Mouse (Mus musculus) heart, adult 2 months (tissue): ENCODE results near the gene Tango2. TPM values are rescaled to one million over a fixed set of nuclear protein-coding genes. Genes with fewer than 3 reads are reported as not detected.

Source experiments
- DNase-seq, 2 experiments: peaks; one replicate each; pipeline ENCODE4 v3.0.0; 2021
- H3K27ac ChIP-seq: fragments of 200-600 bp; 2 replicates; pipeline ENCODE4 v1.8.1; 2022
- H3K27me3 ChIP-seq: fragments of 200-500 bp; 2 replicates; pipeline ENCODE4 v1.6.1; 2012; ENCODE audit warnings: mild to moderate bottlenecking, low read length, inconsistent platforms, mixed read lengths; ENCODE audit not compliant: control insufficient read depth, insufficient read depth
- H3K36me3 ChIP-seq: fragments of 200-500 bp; 2 replicates; pipeline ENCODE4 v1.6.1; 2012; ENCODE audit warnings: low read length, inconsistent platforms; ENCODE audit not compliant: control insufficient read depth, insufficient read depth
- H3K4me1 ChIP-seq: fragments of 200-500 bp; 2 replicates; pipeline ENCODE4 v1.6.1; 2011; ENCODE audit warnings: low read length; ENCODE audit not compliant: control insufficient read depth, insufficient read depth
- H3K4me3 ChIP-seq: fragments of 200-600 bp; 2 replicates; pipeline ENCODE4 v1.8.1; 2022
- H3K79me2 ChIP-seq: fragments of 200-500 bp; replicated peaks from 2 replicates; pipeline ENCODE4 v1.6.1; 2012; ENCODE audit warnings: mild to moderate bottlenecking, inconsistent platforms, low read length, moderate library complexity, mixed read lengths; ENCODE audit not compliant: control insufficient read depth, insufficient read depth
- H3K9ac ChIP-seq: fragments of 200-500 bp; 2 replicates; pipeline ENCODE4 v1.6.1; 2012; ENCODE audit warnings: low read depth, mild to moderate bottlenecking, control low read depth, inconsistent platforms, low read length, mixed read lengths
- CTCF ChIP-seq: fragments of 200-600 bp; IDR thresholded peaks from 2 replicates; pipeline ENCODE4 v1.8.1; 2022; ENCODE audit warnings: antibody characterized with exemption, mild to moderate bottlenecking, moderate library complexity
- EP300 ChIP-seq: fragments of 200-500 bp; IDR thresholded peaks from 2 replicates; pipeline ENCODE4 v1.6.1; 2011; ENCODE audit warnings: low read depth, low read length, control low read depth; ENCODE audit not compliant: insufficient read depth
- POLR2A ChIP-seq: fragments of 200-500 bp; IDR thresholded peaks from 2 replicates; pipeline ENCODE4 v1.6.1; 2011; ENCODE audit warnings: mild to moderate bottlenecking, low read depth, low read length, control low read depth; ENCODE audit not compliant: insufficient read depth
- WGBS: fragments of 180-500 bp; shearing (Covaris S2); methylation state at CpG from one replicate; pipeline ENCODE4 v1.1.7; 2018; 5-methylcytosine and 5-hydroxymethylcytosine counted together
- intact Hi-C: fragments of 180-260 bp; cut with DNase I; formaldehyde crosslinking; loops from one replicate; pipeline ENCODE4 v1.15.1; 2025
- polyA plus RNA-seq: library from polyadenylated mRNA; depleted of rRNA; stranded (reverse); fragments of >200 nt; gene quantifications from 2 replicates; pipeline ENCODE4 v1.2.3, GENCODE M21; 2012
- total RNA-seq, 2 experiments: library from RNA; stranded (reverse); gene quantifications; 2 replicates each; pipeline ENCODE4 v1.2.3; 2021

The Tango2 gene
- total and polyA plus RNA-seq, 3 experiments, result 173 to 283 (median 181) TPM

DNA sequence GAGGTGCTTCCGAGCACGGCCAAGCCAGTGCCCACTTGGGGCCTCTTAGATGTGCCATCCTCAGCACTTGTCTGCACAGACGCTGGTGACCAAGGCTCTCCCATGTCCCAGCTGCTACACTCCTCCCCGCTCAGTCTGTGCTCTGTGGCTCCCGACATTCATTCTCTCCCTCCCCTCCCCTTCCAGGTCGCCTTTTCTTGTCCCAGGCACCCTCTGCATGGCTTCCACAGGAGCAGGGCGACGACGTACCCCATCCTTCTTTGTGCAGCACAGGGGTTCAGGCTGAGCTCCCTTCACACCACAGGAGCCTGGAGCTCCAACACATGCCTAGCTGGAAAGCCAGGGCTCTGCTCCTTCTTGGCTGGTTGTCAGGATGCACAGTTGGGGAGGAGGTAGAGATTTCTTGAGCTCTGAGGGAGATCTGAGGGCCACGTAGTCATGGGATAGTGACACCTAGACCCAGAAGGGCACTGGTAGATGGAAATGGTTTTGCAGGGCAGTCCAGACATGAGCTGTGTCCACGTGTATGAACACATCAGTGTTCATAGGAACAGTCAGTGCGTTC lies 1.9 kb upstream of the Tango2 start:
- H3K36me3 ChIP-seq, result no peaks in the 10 kb centered on the region
- no peak overlapping the region for H3K27ac ChIP-seq
- no peak overlapping the region for H3K4me3 ChIP-seq
- H3K79me2 ChIP-seq, result no peaks in the 10 kb centered on the region
- H3K9ac ChIP-seq, result no peak overlapping the region
- H3K27me3 ChIP-seq, result no peaks in the 10 kb centered on the region
- peaks cover 3% of the 10 kb centered on the region; the same call in 1 of the 2 replicates for H3K4me1 ChIP-seq
- intact Hi-C loops, result loop anchor here (5.0 kb wide), 2 partner anchors 152 to 507 kb away; no protein-coding TSS in a partner anchor
- WGBS, result 82% methylated on average over 12 of the region's 12 CpGs
- TF ChIP-seq POLR2A (no peak), CTCF (no peak), EP300 (no peak)
- DNase-seq, result no peak

DNA sequence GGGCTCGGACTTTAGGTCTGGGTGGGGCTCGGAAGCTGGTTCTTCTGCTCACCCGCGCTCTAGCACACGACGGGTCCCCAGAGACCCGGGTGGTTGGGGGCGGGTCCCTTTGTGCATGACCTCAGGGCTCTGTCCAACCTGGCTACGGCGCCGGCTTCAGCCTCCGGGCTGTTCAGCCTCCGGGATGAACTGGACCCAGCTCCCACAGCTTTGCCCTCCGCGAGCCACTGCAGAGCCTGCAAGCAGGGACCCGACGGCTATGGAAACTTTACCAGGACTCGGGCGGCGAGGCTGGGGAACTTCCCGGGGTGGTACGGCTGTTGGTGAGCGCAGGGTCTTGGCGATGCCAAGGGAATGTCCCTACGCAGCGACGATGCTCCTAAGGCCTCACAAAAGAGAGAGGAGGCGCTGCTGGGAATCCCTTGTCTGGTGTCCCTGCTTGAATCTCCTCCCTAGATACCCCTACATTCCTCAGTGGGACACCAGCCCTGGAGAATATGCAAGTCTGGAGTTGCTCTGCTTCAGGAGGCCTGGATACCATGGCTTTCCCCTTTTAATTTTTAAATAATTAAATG lies 785 bp upstream of the Tango2 start:
- TF ChIP-seq POLR2A (no peak), CTCF (no peak), EP300 (no peak)
- Histone ChIP-seq H3K4me3 (peak overlapping the region; percentile 69), H3K27ac (peak overlapping the region; percentile 64), H3K9ac (peak overlapping the region; percentile 75), H3K4me1 (peaks cover 3% of the 10 kb centered on the region; the same call in 1 of the 2 replicates), H3K36me3 (no peaks in the 10 kb centered on the region), H3K79me2 (no peaks in the 10 kb centered on the region), H3K27me3 (no peaks in the 10 kb centered on the region)
- peak; percentile 40 to 59 for DNase-seq
- WGBS, result 4% methylated on average over 28 of the region's 28 CpGs
- intact Hi-C loops, result loop anchor here (5.0 kb wide), 2 partner anchors 154 to 509 kb away; no protein-coding TSS in a partner anchor

DNA sequence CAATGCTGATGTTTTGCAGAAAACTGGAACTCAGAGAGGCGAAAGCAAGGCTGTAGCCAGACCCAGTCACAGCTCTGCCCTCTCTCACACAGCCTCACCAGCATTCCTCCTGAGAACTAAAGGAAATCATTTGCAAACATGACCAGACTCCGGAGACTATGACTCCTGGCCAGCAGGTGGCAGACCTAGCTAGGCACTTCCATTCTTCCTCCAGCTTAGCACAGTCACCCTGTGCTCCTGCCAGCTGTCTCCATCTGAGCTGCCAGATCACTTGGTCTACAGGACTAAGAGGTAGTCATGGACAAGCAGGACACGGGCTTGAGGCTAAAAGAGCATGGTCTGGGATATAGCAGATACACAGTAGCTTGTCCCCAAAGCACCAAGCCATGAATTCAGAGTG lies 2.7 kb downstream of the Tango2 start:
- H3K27me3 ChIP-seq, result no peaks in the 10 kb centered on the region
- peaks cover 9% of the 10 kb centered on the region for H3K4me1 ChIP-seq
- H3K9ac ChIP-seq, result no peak overlapping the region
- intact Hi-C loops, result loop anchor here (2.0 to 5.0 kb wide), 4 partner anchors 62 to 512 kb away; no protein-coding TSS in a partner anchor
- no peaks in the 10 kb centered on the region for H3K36me3 ChIP-seq
- 6% methylated on average over 3 of the region's 3 CpGs for WGBS
- peak; percentile 82 to 86 for DNase-seq
- H3K4me3 ChIP-seq, result no peak overlapping the region
- no peak overlapping the region; the same call in 1 of the 2 replicates for H3K27ac ChIP-seq
- TF ChIP-seq POLR2A, result no peak
- peak; percentile 89 for TF ChIP-seq CTCF
- peak; percentile 60; the same call in 1 of the 2 replicates for TF ChIP-seq EP300
- H3K79me2 ChIP-seq, result no peaks in the 10 kb centered on the region

DNA sequence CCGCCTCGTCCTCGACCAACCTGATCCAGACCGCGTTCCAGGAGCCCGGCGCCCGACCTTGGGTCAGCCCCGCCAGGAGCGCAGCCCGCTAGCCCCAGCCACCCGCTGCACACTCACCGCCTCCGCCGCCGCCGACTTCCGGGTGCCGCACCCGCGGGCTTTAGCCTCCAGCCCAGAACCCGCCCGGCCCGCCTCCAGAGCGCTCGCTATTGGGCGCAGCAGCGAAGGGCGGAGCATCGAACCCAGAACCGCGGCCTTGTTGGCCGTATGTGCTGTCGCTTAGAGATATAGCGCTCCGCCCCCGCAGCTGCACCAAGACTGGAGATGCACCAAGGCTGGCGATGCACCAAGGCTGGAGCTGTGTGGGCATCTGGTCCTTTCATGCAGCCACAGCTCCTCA lies 4.1 kb downstream of the Tango2 start:
- under 1% methylated on average over 38 of the region's 38 CpGs for WGBS
- Histone ChIP-seq H3K4me3 (peak overlapping the region; percentile 73), H3K27me3 (no peaks in the 10 kb centered on the region), H3K4me1 (peaks cover 11% of the 10 kb centered on the region), H3K9ac (peak overlapping the region; percentile 72), H3K27ac (peak overlapping the region; percentile 80), H3K79me2 (no peaks in the 10 kb centered on the region), H3K36me3 (no peaks in the 10 kb centered on the region)
- TF ChIP-seq POLR2A (peak; percentile 85), EP300 (0 out of 2 replicates have a peak, but pooled peaks have one; percentile 26), CTCF (no peak)
- intact Hi-C loops, result loop anchor here (2.0 to 5.0 kb wide), 3 partner anchors 63 to 273 kb away; partner anchors contain the start of genes Comt and Txnrd2
- DNase-seq, result peak; percentile 97 to 98

DNA sequence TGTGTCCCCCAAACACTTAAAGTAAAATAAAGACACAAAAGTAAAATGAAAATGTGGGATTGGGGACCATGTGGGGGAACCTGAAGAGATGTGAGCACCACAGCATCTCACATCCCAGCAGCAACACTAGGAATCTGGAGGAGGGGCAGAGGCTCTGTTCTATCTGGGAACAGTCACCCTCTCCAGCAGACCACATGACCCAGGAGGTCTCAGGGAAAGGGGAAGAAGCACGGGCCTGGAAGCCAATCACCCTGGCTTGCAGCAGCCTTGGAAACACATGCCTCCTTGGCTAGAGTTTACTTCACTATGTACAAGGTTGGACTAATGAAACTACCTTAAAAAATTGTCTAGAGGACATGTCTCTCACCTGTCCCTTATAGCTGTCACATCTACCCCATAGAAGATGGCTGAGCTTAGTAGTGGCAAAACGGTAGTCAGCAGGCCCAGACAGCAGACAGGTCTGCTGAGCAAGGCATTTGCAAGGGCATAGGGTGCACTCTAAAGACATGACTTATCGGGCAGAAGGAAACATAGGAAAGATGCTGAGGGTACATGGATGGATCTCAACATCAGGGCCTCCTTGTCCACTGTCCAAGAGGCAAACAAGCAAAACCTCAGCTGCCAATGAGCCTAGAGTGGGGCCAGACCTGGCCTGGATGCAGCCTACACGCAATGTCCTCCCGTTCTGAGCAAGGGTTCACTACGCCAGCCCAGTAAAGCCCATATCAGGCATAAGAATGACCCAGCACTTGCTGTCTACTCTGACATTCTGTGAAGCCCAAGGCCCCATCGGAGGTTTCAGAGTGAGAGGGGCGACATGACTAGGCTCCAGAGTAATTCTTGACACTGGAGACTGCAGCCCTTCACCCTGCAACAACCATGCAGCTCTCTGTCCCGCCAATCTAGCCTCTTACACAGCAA lies 5.0 kb downstream of the Tango2 start:
- Histone ChIP-seq H3K4me1 (peaks cover 12% of the 10 kb centered on the region), H3K4me3 (peak overlapping the region; percentile 73), H3K36me3 (peaks cover 3% of the 10 kb centered on the region; the same call in 1 of the 2 replicates), H3K9ac (peak overlapping the region; percentile 72), H3K27ac (peak overlapping the region; percentile 80), H3K79me2 (no peaks in the 10 kb centered on the region), H3K27me3 (no peaks in the 10 kb centered on the region)
- intact Hi-C loops, result loop anchor here (5.0 kb wide), 1 partner anchor 84 kb away; the partner anchor contains the start of genes Comt and Txnrd2
- WGBS, result 20% methylated on average over 9 of the region's 9 CpGs
- TF ChIP-seq EP300 (no peak), POLR2A (no peak), CTCF (no peak)
- DNase-seq, result peak; percentile 39 to 62
